Mouse (Mus musculus) c-Kit-positive CD71-positive TER-119-negative erythroid progenitor cells, embryonic 14.5 days (primary cell): ENCODE data around the gene Sap30bp.

Experiments
- DNase-seq: peaks from one replicate; pipeline ENCODE4 v3.0.0-alpha.2; 2013; ENCODE audit warnings: low read depth

Sap30bp gene

DNA sequence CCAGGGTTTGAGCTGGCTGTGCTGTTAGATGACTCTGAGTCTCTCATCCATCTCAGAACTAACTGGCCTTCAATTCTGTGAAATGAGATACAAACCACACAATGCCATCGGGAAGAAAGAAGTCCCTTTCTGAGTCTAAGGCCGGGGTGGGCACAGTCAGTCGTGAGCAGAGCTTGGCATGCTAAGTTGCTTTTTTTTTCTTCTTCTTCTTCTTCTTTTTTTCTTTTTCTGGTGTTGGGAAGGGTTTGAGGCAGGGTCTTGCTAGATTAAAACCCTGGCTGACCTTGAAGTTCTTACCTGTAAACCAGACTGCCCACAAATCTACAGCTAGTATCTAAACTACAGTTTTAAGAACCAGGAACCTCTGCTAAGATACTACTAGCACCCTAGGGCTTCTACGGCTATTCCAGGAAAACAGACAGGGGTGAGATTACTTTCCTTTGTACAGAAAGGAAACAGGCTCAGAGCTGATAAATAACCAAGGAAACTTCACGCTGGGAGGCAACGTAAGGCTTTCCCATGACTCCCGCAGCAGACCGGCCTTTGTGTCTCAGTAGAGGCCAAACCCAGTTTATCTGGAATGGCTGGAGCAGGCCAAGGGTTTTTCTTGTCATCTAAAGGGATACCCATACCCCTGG is 71.2 kb downstream of the Sap30bp start:
- peak; percentile 40 for DNase-seq

DNA sequence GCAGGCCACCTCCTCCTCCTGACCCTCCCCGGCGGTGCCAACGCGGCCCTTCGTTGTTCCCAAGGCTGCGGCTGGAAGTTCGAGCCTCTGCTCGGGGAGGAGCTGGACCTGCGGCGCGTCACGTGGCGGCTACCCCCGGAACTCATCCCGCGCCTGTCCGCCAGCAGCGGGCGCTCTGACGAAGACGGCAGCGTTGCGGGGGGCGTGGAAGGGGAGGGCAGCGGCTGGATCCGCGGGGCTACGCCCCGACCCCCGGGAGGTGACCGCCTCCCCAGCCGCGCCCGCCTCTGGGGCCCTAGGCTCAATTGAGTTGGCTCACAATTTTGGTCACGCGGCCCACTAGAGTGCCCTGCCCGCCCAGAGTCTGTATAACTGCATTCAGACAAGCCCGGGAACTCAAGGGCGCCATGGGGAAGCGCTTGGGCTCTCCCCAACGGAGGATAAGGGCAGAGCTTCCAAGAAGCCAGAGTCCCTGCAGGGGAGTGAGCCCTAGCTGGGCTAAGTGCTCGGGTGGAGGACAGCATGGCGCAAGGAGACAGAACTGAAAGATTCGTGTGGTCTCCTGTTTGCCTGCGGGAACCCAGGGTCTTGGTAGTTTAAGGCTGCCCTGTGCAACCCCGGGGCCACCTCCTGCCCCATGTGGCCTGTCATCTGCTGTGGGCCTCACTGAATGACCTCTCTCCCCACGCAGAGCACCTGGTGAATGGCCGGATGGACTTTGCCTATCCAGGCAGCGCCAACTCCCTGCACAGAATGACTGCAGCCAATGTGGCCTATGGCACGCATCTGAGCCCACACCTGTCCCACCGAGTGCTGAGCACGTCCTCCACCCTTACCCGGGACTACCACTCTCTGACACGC is 72.0 kb downstream of the Sap30bp start:
- peak; percentile 46 for DNase-seq

DNA sequence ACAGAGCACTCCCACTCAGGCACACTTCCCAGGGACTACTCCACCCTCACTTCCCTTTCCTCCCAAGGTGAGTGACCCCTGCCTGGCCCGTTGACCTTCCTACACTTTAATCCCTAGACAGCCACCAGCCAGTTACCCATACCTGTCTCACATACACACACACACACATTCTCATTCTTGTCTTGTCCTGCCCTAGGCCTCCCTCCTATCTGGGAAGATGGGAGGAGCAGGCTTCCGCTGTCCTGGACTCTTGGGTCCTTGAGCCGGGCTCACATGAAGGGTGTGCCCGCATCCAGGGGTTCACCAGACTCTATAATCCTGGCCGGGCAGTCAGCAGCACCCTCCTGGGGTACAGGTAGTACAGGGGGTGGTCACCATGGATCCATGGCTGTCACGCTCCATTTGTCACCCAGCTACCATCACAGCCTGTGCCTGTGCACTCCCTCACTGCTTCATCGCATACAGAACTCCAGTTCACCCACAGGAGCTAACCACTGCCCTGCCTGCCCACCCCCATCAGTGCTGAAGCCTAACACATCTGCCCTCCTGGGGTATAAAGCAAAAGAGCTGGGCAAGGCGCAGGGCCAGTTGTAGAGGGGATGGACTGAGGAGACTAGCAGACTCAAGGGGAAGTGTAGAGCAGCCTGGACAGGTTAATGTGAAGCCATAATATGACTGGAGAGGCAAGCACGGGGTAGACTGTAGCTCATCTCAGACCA is 72.8 kb downstream of the Sap30bp start:
- DNase-seq = no peak

GRCm38 (mm10) chr11:116007095-116007850 is 74.2 kb downstream of the Sap30bp start:
- DNase-seq = no peak

DNA sequence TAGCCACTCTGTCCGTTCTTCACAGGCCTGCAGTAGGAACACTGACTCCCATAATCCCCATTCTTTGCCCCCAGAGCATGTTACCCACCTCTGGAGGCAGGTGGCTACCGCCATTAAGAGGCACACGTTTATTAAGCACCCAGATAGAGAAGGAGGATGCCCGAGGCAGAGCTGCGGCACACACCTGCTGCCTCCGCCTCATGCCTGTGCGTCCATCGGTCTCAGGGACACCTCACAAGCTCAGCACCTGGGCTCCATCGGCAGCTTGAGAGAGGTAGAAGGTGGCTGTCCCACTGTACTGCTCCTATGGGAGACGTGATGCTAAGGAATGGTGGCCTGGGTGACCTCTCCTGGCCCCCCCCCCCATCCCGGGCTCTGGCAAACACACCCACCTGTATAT is 75.3 kb downstream of the Sap30bp start:
- DNase-seq = no peak

DNA sequence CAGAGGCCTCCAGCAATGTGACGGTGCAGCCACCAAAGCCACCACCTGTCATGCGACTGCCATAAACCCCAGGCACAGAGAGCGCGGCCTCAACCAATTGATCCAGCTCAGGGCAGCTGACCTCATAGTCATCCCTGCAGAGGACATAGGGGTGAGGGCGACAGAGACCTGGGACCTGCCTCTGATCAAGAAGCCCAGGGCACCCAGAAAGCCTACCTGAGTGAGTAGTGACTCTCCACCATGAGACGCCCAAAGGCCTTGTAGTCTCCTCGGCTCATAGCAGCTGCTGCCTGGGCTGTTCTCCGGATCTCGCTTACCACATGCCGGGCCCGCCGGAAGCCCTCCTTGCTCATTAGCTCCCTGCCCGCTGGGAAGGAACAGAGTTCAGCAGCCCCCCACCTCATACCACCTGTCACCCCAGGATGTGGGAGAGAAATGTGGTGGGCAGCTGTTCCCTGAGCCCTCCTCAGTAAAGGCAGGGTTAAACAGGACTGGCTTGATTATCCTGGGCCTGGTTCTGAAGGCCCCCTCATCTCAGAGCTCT is 75.8 kb downstream of the Sap30bp start:
- no peak for DNase-seq

GRCm38 (mm10) chr11:116009661-116010060 is 76.6 kb downstream of the Sap30bp start:
- DNase-seq = no peak

DNA sequence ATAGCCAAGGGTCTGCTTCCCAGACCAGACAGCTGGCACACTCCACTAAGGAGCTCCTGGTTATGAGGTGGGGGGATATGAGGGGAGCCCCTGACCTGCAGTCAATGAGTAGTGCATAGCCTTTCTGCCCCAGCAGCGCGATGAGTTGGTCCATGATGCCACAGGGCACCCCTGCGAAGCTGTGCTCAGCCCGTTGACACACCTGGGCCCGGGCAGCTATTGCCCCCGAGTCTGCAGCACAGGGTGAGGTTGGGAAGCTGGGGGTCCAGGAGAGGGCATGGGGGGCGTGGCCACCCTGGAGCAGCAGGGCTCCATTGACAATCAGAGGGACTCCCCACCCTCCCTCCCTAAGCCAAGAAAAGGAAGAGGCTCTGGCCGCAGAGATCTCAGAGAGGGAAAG is 77.1 kb downstream of the Sap30bp start:
- DNase-seq = no peak

DNA sequence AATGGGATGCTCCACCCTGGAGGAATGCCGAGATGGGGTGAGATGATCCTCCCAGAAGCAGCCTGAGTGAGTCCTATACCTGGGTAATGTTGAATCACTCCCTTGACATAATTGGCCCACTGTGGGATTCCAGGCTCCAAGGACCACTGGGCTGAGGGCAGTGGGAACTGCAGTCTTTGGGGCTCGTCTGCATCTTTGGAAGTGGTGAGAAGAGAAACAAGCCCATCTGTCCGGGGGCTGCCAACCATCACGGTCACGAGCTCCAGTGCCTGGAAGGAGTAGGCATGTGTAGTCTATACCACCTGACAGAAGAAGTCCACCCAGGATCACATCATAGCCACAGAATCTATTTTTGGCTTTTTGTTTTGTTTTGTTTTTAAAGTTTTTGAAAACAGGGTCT is 77.9 kb downstream of the Sap30bp start:
- DNase-seq = no peak

GRCm38 (mm10) chr11:116011529-116012261 is 78.6 kb downstream of the Sap30bp start:
- DNase-seq = no peak

- peak; percentile 76 for DNase-seq
These were observed 79.3 kb downstream of the Sap30bp start, which contains the start of gene Galk1 for GRCm38 (mm10) chr11:116012262-116012947. Galk1 (minus strand) TSS chr11:116012719.

GRCm38 (mm10) chr11:116014821-116015220 is 81.7 kb downstream of the Sap30bp start:
- peak; percentile 56 for DNase-seq
